Mouse (Mus musculus) heart, adult 2 months (tissue): Measurements from ENCODE around the gene Usp48.

Experiments used
- CTCF ChIP-seq: fragments of 200-600 bp; IDR thresholded peaks from 2 replicates; pipeline ENCODE4 v1.8.1; 2022; ENCODE audit warnings: antibody characterized with exemption, mild to moderate bottlenecking, moderate library complexity
- EP300 ChIP-seq: fragments of 200-500 bp; IDR thresholded peaks from 2 replicates; pipeline ENCODE4 v1.6.1; 2011; ENCODE audit warnings: low read depth, low read length, control low read depth; ENCODE audit not compliant: insufficient read depth

DNA sequence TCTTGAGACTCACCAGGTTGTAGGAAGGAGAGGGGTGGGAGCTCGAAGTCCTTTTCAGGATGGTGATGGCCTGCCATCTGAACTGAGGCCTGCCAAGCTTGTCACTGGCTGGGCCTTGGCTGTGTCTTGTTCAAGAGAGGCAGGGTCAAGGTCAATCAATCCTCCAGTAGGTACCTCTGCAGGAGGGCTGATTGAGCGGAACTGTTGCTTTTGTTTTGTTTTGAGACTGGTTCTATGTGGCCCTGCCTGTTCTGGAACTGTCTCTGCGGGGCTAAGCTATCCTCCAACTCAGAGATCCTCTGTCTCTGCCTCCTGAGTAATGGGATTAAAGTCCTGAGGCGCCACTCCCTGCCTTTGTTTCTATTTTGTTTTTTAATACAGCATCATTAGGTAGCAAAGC, 66.0 kb downstream of the Usp48 start:
- TF ChIP-seq CTCF (no peak), EP300 (no peak)
